Comparison of ENCODE assay signal across 19 mouse cellular contexts in the genomic region with DNA sequence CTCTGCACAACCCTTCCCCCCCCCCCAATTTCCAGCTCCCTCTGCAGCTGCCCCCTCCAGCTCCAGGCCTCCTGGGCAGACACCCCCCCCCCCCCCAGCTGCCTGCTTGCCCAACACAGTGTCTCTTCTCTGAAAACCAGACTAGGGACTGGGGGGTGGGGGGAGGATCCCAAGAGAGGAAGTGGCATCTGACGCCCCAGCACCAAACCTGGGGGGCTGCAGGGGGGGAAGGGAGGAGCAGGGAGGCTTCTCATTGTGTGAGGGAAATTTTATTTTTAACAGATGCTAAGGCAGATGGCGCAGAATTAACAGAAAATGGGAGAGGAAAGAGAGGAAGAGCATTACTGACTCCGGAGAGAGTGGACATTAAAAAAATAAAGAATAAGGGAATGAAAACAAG.
A peak's percentile ranks its signal among the peaks of the same experiment; 100 is the strongest.
DNase-seq lines count a peak whose midpoint lies in the region; ATAC-seq and TF ChIP-seq lines count a peak whose summit lies in the region.
"Had no signal": no experiment of that assay in that cellular context is flagged by ENCODE, and none has a peak within 500 bp of the region (broad histone marks: within the 10 kb centered on the region; RNA-seq: fewer than 3 reads in every experiment).

No protein-coding gene starts in this region.

- H3K9ac ChIP-seq in hindbrain, embryonic 16.5 days (ENCODE audit: low read depth, low read length): no peak overlapping the region
- no peak overlapping the region for H3K9ac ChIP-seq in midbrain, embryonic 13.5 days (replicated peaks)
- H3K9ac ChIP-seq in midbrain, embryonic 15.5 days: no peak overlapping the region
- 0 out of 2 replicates have a peak overlapping the region, but pooled peaks have one; percentile 6 for H3K9ac ChIP-seq in forebrain, postnatal 0 days
- H3K9ac ChIP-seq in neural tube, embryonic 15.5 days (replicated peaks): 0 out of 2 replicates have a peak overlapping the region, but pooled peaks have one; percentile 1
- H3K9ac ChIP-seq: heart, embryonic 12.5 days; liver, embryonic 14.5 days; lung, embryonic 15.5 days had no signal

- no peak for TF ChIP-seq CTCF in forebrain, postnatal 0 days (IDR thresholded peaks at IDR 0.05; ENCODE audit: low read depth)

- no peak for DNase-seq in hindbrain, embryonic 10.5 days (ENCODE audit: low spot score)
- peak; percentile 25 for DNase-seq in forebrain, postnatal 0 days
- no peak for DNase-seq in lung, postnatal 10 days
- DNase-seq in spleen, postnatal 36 days (ENCODE audit: low spot score in 2 of 2): no peak
- DNase-seq: adrenal gland, postnatal 25 days; cerebellum, adult 18-20 months; cerebellum, postnatal 36 days; heart, postnatal 14 days; kidney, adult 8-10 months; kidney, postnatal 36 days; thymus, adult 2 months had no signal

- H3K27me3 ChIP-seq in hindbrain, embryonic 10.5 days (ENCODE audit: insufficient read depth, poor library complexity, severe bottlenecking): peaks cover 100% of the 10 kb centered on the region
- H3K27me3 ChIP-seq in hindbrain, embryonic 16.5 days (replicated peaks; ENCODE audit: control insufficient read depth, insufficient read depth, low read length): peaks cover 20% of the 10 kb centered on the region
- peaks cover 81% of the 10 kb centered on the region for H3K27me3 ChIP-seq in midbrain, embryonic 13.5 days
- H3K27me3 ChIP-seq in midbrain, embryonic 15.5 days (replicated peaks): peaks cover 57% of the 10 kb centered on the region
- H3K27me3 ChIP-seq in forebrain, postnatal 0 days (ENCODE audit: insufficient read depth, low read length): peaks cover 20% of the 10 kb centered on the region; the same call in 1 of the 2 replicates
- H3K27me3 ChIP-seq in neural tube, embryonic 15.5 days (replicated peaks): peaks cover 52% of the 10 kb centered on the region

- peaks cover 50% of the 10 kb centered on the region for H3K4me1 ChIP-seq in hindbrain, embryonic 10.5 days (replicated peaks)
- peaks cover 12% of the 10 kb centered on the region for H3K4me1 ChIP-seq in hindbrain, embryonic 16.5 days (ENCODE audit: control insufficient read depth, insufficient read depth, low read depth, low read length)
- peaks cover 50% of the 10 kb centered on the region for H3K4me1 ChIP-seq in midbrain, embryonic 13.5 days (replicated peaks)
- peaks cover 33% of the 10 kb centered on the region for H3K4me1 ChIP-seq in midbrain, embryonic 15.5 days
- peaks cover 6% of the 10 kb centered on the region; the same call in 1 of the 2 replicates for H3K4me1 ChIP-seq in forebrain, postnatal 0 days (ENCODE audit: insufficient read depth)
- H3K4me1 ChIP-seq in neural tube, embryonic 15.5 days: peaks cover 44% of the 10 kb centered on the region

- no peaks in the 10 kb centered on the region for H3K36me3 ChIP-seq in hindbrain, embryonic 10.5 days
- H3K36me3 ChIP-seq in hindbrain, embryonic 16.5 days (ENCODE audit: control insufficient read depth, insufficient read depth, low read length): no peaks in the 10 kb centered on the region
- H3K36me3 ChIP-seq in midbrain, embryonic 13.5 days: no peaks in the 10 kb centered on the region
- H3K36me3 ChIP-seq in midbrain, embryonic 15.5 days (replicated peaks): no peaks in the 10 kb centered on the region
- no peaks in the 10 kb centered on the region for H3K36me3 ChIP-seq in forebrain, postnatal 0 days (ENCODE audit: insufficient read depth)
- H3K36me3 ChIP-seq in neural tube, embryonic 15.5 days: no peaks in the 10 kb centered on the region
- H3K36me3 ChIP-seq: heart, embryonic 12.5 days; lung, embryonic 15.5 days had no signal

- H3K4me3 ChIP-seq in hindbrain, embryonic 10.5 days: no peak overlapping the region
- no peak overlapping the region for H3K4me3 ChIP-seq in hindbrain, embryonic 16.5 days (ENCODE audit: low read length)
- H3K4me3 ChIP-seq in midbrain, embryonic 13.5 days (replicated peaks): no peak overlapping the region
- H3K4me3 ChIP-seq in midbrain, embryonic 15.5 days: no peak overlapping the region
- H3K4me3 ChIP-seq in forebrain, postnatal 0 days (ENCODE audit: low read depth, low read length): peak overlapping the region; percentile 12
- no peak overlapping the region for H3K4me3 ChIP-seq in neural tube, embryonic 15.5 days (replicated peaks)
- H3K4me3 ChIP-seq: heart, embryonic 12.5 days; lung, embryonic 15.5 days had no signal

- H3K27ac ChIP-seq in hindbrain, embryonic 10.5 days: peak overlapping the region; percentile 85
- no peak overlapping the region for H3K27ac ChIP-seq in hindbrain, embryonic 16.5 days (ENCODE audit: low read depth, low read length)
- no peak overlapping the region for H3K27ac ChIP-seq in midbrain, embryonic 13.5 days
- H3K27ac ChIP-seq in midbrain, embryonic 15.5 days: no peak overlapping the region
- peak overlapping the region; percentile 40; the same call in 1 of the 2 replicates for H3K27ac ChIP-seq in forebrain, postnatal 0 days (ENCODE audit: low read depth, low read length)
- H3K27ac ChIP-seq in neural tube, embryonic 15.5 days (replicated peaks): peak overlapping the region; percentile 51; the same call in 1 of the 2 replicates
- H3K27ac ChIP-seq: liver, embryonic 14.5 days; lung, embryonic 15.5 days; macrophage had no signal

- H3K4me2 ChIP-seq in hindbrain, embryonic 16.5 days (ENCODE audit: low read length): no peak overlapping the region
- H3K4me2 ChIP-seq in midbrain, embryonic 13.5 days (replicated peaks): 0 out of 2 replicates have a peak overlapping the region, but pooled peaks have one; percentile 9
- H3K4me2 ChIP-seq in midbrain, embryonic 15.5 days: no peak overlapping the region
- H3K4me2 ChIP-seq in forebrain, postnatal 0 days (ENCODE audit: low read depth): peak overlapping the region; percentile 26
- H3K4me2 ChIP-seq in neural tube, embryonic 15.5 days: 0 out of 2 replicates have a peak overlapping the region, but pooled peaks have one; percentile 8
- H3K4me2 ChIP-seq: heart, embryonic 12.5 days; lung, embryonic 15.5 days had no signal

- no peaks in the 10 kb centered on the region for H3K9me3 ChIP-seq in hindbrain, embryonic 10.5 days
- no peaks in the 10 kb centered on the region for H3K9me3 ChIP-seq in hindbrain, embryonic 16.5 days (ENCODE audit: control insufficient read depth, low read length)
- H3K9me3 ChIP-seq in midbrain, embryonic 13.5 days: no peaks in the 10 kb centered on the region
- H3K9me3 ChIP-seq in midbrain, embryonic 15.5 days: no peaks in the 10 kb centered on the region
- H3K9me3 ChIP-seq in forebrain, postnatal 0 days (ENCODE audit: low read length): no peaks in the 10 kb centered on the region
- H3K9me3 ChIP-seq in neural tube, embryonic 15.5 days (replicated peaks): no peaks in the 10 kb centered on the region
- H3K9me3 ChIP-seq: heart, embryonic 12.5 days; lung, embryonic 15.5 days had no signal

- 8% methylated on average over 3 of the region's 3 CpGs for WGBS in hindbrain, embryonic 10.5 days
- WGBS in hindbrain, embryonic 16.5 days: 9% methylated on average over 3 of the region's 3 CpGs
- WGBS in midbrain, embryonic 13.5 days: 5% methylated on average over 3 of the region's 3 CpGs
- 9% methylated on average over 3 of the region's 3 CpGs for WGBS in midbrain, embryonic 15.5 days
- 11% methylated on average over 3 of the region's 3 CpGs for WGBS in forebrain, postnatal 0 days
- 11% methylated on average over 3 of the region's 3 CpGs for WGBS in neural tube, embryonic 15.5 days

- ATAC-seq in hindbrain, embryonic 16.5 days: no peak
- ATAC-seq in midbrain, embryonic 13.5 days: no peak
- no peak for ATAC-seq in midbrain, embryonic 15.5 days (replicated peaks)
- 0 out of 2 replicates have a peak, but pooled peaks have one; percentile 23 for ATAC-seq in forebrain, postnatal 0 days
- ATAC-seq in neural tube, embryonic 15.5 days (ENCODE audit: low FRiP score): no peak

Comparison
In these comparisons a context has a peak if more than half of its experiments do, and no peak if none do; other contexts are left out.
1. H3K27ac ChIP-seq: peak in hindbrain, embryonic 10.5 days (single experiment), forebrain, postnatal 0 days (single experiment) and neural tube, embryonic 15.5 days (single experiment); none in hindbrain, embryonic 16.5 days (single experiment), midbrain, embryonic 13.5 days (single experiment) and midbrain, embryonic 15.5 days (single experiment).
2. H3K4me2 ChIP-seq: peak in midbrain, embryonic 13.5 days (single experiment), forebrain, postnatal 0 days (single experiment) and neural tube, embryonic 15.5 days (single experiment); none in hindbrain, embryonic 16.5 days (single experiment) and midbrain, embryonic 15.5 days (single experiment).
3. H3K9ac ChIP-seq: peak in forebrain, postnatal 0 days (single experiment) and neural tube, embryonic 15.5 days (single experiment); none in hindbrain, embryonic 16.5 days (single experiment), midbrain, embryonic 13.5 days (single experiment) and midbrain, embryonic 15.5 days (single experiment).